Mouse (Mus musculus) myocyte (in vitro differentiated cells): ENCODE data around the gene Zfp365. TPM values are rescaled to one million over a fixed set of nuclear protein-coding genes. Genes with fewer than 3 reads are reported as not detected.

Source experiments
- H3K27me3 ChIP-seq: one replicate; pipeline ENCODE4 v1.6.1; 2011; ENCODE audit not compliant: control insufficient read depth, insufficient read depth, insufficient read length
- H3K36me3 ChIP-seq: one replicate; pipeline ENCODE4 v1.6.1; 2011; ENCODE audit not compliant: control insufficient read depth, insufficient read depth
- H3K4me2 ChIP-seq: one replicate; pipeline ENCODE4 v1.6.1; 2011; ENCODE audit warnings: low read depth, control low read depth
- H3K4me3 ChIP-seq: one replicate; pipeline ENCODE4 v1.5.1; 2011; ENCODE audit warnings: mild to moderate bottlenecking, control low read depth, moderate library complexity
- H3K79me2 ChIP-seq: one replicate; pipeline ENCODE4 v1.6.1; 2011; ENCODE audit not compliant: control insufficient read depth, insufficient read depth
- H3ac ChIP-seq: one replicate; pipeline ENCODE4 v1.6.1; 2011; ENCODE audit not compliant: control insufficient read depth, insufficient read length
- CEBPB ChIP-seq: IDR thresholded peaks from 2 replicates; pipeline ENCODE4 v1.6.1; 2011; ENCODE audit warnings: mild to moderate bottlenecking, moderate library complexity; ENCODE audit not compliant: poor library complexity, insufficient read depth, severe bottlenecking
- E2F4 ChIP-seq: IDR thresholded peaks from one replicate; pipeline ENCODE4 v1.6.1; 2011; ENCODE audit warnings: mild to moderate bottlenecking, control low read depth, moderate library complexity; ENCODE audit not compliant: insufficient read depth
- MAX ChIP-seq: IDR thresholded peaks from one replicate; pipeline ENCODE4 v1.6.1; 2011; ENCODE audit warnings: low read depth, mild to moderate bottlenecking, control low read depth
- MYOD1 ChIP-seq, 3 experiments: IDR thresholded peaks; one replicate each; pipeline ENCODE4 v1.6.1; 2011; ENCODE audit warnings: control low read depth in 2 of 3, low read depth in 2 of 3, mild to moderate bottlenecking in 2 of 3, moderate library complexity in 1 of 3; ENCODE audit not compliant: insufficient read length in 2 of 3, control insufficient read depth in 1 of 3
- MYOG ChIP-seq, 3 experiments: IDR thresholded peaks; one replicate each; pipeline ENCODE4 v1.6.1; 2011; ENCODE audit warnings: control low read depth in 2 of 3, low read depth in 2 of 3, mild to moderate bottlenecking in 2 of 3; ENCODE audit not compliant: insufficient read length in 2 of 3, control insufficient read depth in 1 of 3, insufficient read depth in 1 of 3
- POLR2A ChIP-seq: IDR thresholded peaks from one replicate; pipeline ENCODE4 v1.6.1; 2011; ENCODE audit warnings: low read depth, mild to moderate bottlenecking, control low read depth, moderate library complexity; ENCODE audit not compliant: insufficient read length
- POLR2AphosphoS2 ChIP-seq: IDR thresholded peaks from one replicate; pipeline ENCODE4 v1.6.1; 2011; ENCODE audit warnings: low read depth, control low read depth; ENCODE audit not compliant: insufficient read length
- REST ChIP-seq: IDR thresholded peaks from one replicate; pipeline ENCODE4 v1.6.1; 2011; ENCODE audit warnings: mild to moderate bottlenecking, control low read depth, moderate library complexity; ENCODE audit not compliant: insufficient read depth, insufficient read length
- SRF ChIP-seq: IDR thresholded peaks from one replicate; pipeline ENCODE4 v1.6.1; 2011; ENCODE audit warnings: low read depth; ENCODE audit not compliant: control insufficient read depth, insufficient read length
- TCF12 ChIP-seq: IDR thresholded peaks from one replicate; pipeline ENCODE4 v1.6.1; 2011; ENCODE audit warnings: mild to moderate bottlenecking, control low read depth; ENCODE audit not compliant: poor library complexity, insufficient read depth, severe bottlenecking
- TCF3 ChIP-seq: IDR thresholded peaks from one replicate; pipeline ENCODE4 v1.6.1; 2011; ENCODE audit warnings: low read depth, control low read depth; ENCODE audit not compliant: insufficient read length
- USF1 ChIP-seq: IDR thresholded peaks from one replicate; pipeline ENCODE4 v1.6.1; 2011; ENCODE audit warnings: low read depth, mild to moderate bottlenecking, control low read depth, moderate library complexity
- polyA plus RNA-seq: library from polyadenylated mRNA; unstranded; fragments of >200 nt; fragmentation: generic; extraction: Trizol; gene quantifications from one replicate; pipeline ENCODE4 v1.2.1, GENCODE M21; 2012; ENCODE audit warnings: missing spikeins

Gene Zfp365
- polyA plus RNA-seq, 1 experiment: 11.1 TPM

- Histone ChIP-seq H3K4me3 (no peak overlapping the region), H3K79me2 (no peaks in the 10 kb centered on the region), H3K36me3 (no peaks in the 10 kb centered on the region), H3K4me2 (peak overlapping the region; percentile 36), H3K27me3 (no peaks in the 10 kb centered on the region), H3ac (no peak overlapping the region)
- no peak for TF ChIP-seq MYOD1 (IDR thresholded peaks at IDR 0.05; ENCODE audit: control insufficient read depth in 1 of 3, insufficient read length in 2 of 3, low read depth in 2 of 3)
- no peak for TF ChIP-seq TCF3
- no peak for TF ChIP-seq POLR2AphosphoS2
- TF ChIP-seq REST: no peak
- TF ChIP-seq USF1: no peak
- no peak for TF ChIP-seq POLR2A
- TF ChIP-seq CEBPB: no peak
- TF ChIP-seq MAX: no peak
- TF ChIP-seq TCF12: no peak
These were observed 20.3 kb upstream of the Zfp365 start for GRCm38 (mm10) chr10:67932780-67933179.

- H3K4me2 ChIP-seq: no peak overlapping the region
- no peaks in the 10 kb centered on the region for H3K79me2 ChIP-seq
- no peaks in the 10 kb centered on the region for H3K36me3 ChIP-seq
- H3K27me3 ChIP-seq: no peaks in the 10 kb centered on the region
- no peak for TF ChIP-seq MYOD1 (IDR thresholded peaks at IDR 0.05; ENCODE audit: control insufficient read depth in 1 of 3, insufficient read length in 2 of 3, low read depth in 2 of 3)
- H3K4me3 ChIP-seq: no peak overlapping the region
- H3ac ChIP-seq: no peak overlapping the region
These were observed 18.9 kb upstream of the Zfp365 start for GRCm38 (mm10) chr10:67931328-67931727.

GRCm38 (mm10) chr10:67928584-67928983 lies 16.1 kb upstream of the Zfp365 start:
- Histone ChIP-seq H3ac (no peak overlapping the region), H3K36me3 (no peaks in the 10 kb centered on the region), H3K4me2 (no peak overlapping the region), H3K4me3 (no peak overlapping the region), H3K27me3 (no peaks in the 10 kb centered on the region), H3K79me2 (no peaks in the 10 kb centered on the region)
- TF ChIP-seq MYOG (IDR thresholded peaks at IDR 0.05; ENCODE audit: control insufficient read depth in 1 of 3, insufficient read depth in 1 of 3, insufficient read length in 2 of 3, low read depth in 2 of 3) (no peak), TCF3 (no peak), POLR2A (no peak), REST (no peak), CEBPB (no peak), POLR2AphosphoS2 (no peak), E2F4 (no peak), TCF12 (no peak), SRF (no peak), USF1 (no peak)

- no peak overlapping the region for H3K4me3 ChIP-seq
These were observed 15.4 kb upstream of the Zfp365 start for GRCm38 (mm10) chr10:67927718-67928455.

GRCm38 (mm10) chr10:67924030-67924429 lies 11.6 kb upstream of the Zfp365 start:
- no peak overlapping the region for H3ac ChIP-seq

More at GRCm38 (mm10) chr10:67927718-67928455, 15.4 kb upstream of the Zfp365 start:
- TF ChIP-seq CEBPB (no peak), TCF12 (no peak), POLR2A (no peak), E2F4 (no peak), MAX (no peak), MYOD1 (IDR thresholded peaks at IDR 0.05; ENCODE audit: control insufficient read depth in 1 of 3, insufficient read length in 2 of 3, low read depth in 2 of 3) (no peak), MYOG (IDR thresholded peaks at IDR 0.05; ENCODE audit: control insufficient read depth in 1 of 3, insufficient read depth in 1 of 3, insufficient read length in 2 of 3, low read depth in 2 of 3) (no peak), POLR2AphosphoS2 (no peak), SRF (no peak), TCF3 (no peak), USF1 (no peak), REST (no peak)
- no peaks in the 10 kb centered on the region for H3K36me3 ChIP-seq
- no peak overlapping the region for H3K4me2 ChIP-seq
- no peak overlapping the region for H3ac ChIP-seq
- no peaks in the 10 kb centered on the region for H3K79me2 ChIP-seq
- H3K27me3 ChIP-seq: no peaks in the 10 kb centered on the region

More at GRCm38 (mm10) chr10:67924030-67924429, 11.6 kb upstream of the Zfp365 start:
- Histone ChIP-seq H3K36me3 (no peaks in the 10 kb centered on the region), H3K4me3 (no peak overlapping the region), H3K27me3 (no peaks in the 10 kb centered on the region), H3K4me2 (no peak overlapping the region), H3K79me2 (no peaks in the 10 kb centered on the region)
- TF ChIP-seq TCF12: no peak
